Mouse (Mus musculus): ENCODE measurements around the gene Olfm2. TPM values are rescaled to one million over a fixed set of nuclear protein-coding genes. Genes with fewer than 3 reads are reported as not detected.
"Not testable (repeated sequence)": the region's sequence is repeated elsewhere in the genome, so short reads cannot be mapped to it uniquely, and the experiment has no call there.

The Olfm2 gene
- polyA plus RNA-seq, 1 experiment from 2014 or later, result 8.1 TPM

GRCm38 (mm10) chr9:20713478-20713987, 32.6 kb downstream of the Olfm2 start:
- no peaks in the 10 kb centered on the region for H3K36me3 ChIP-seq
- H3K4me3 ChIP-seq (replicated peaks), result no peak overlapping the region
- no peak overlapping the region for H3K4me2 ChIP-seq (replicated peaks)
- H3K9me3 ChIP-seq, result no peaks in the 10 kb centered on the region
- H3K4me1 ChIP-seq (replicated peaks), result no peaks in the 10 kb centered on the region
- WGBS, result 39% methylated on average over 10 of the region's 11 CpGs
- H3K27ac ChIP-seq, result no peak overlapping the region
- no peaks in the 10 kb centered on the region for H3K27me3 ChIP-seq (replicated peaks)
- H3K9ac ChIP-seq, result no peak overlapping the region
- ATAC-seq, result no peak

GRCm38 (mm10) chr9:20712934-20713477, 33.1 kb downstream of the Olfm2 start:
- WGBS, result 73% methylated on average over 5 of the region's 5 CpGs
- Histone ChIP-seq H3K9me3 (no peaks in the 10 kb centered on the region), H3K4me2 (replicated peaks) (no peak overlapping the region), H3K27me3 (replicated peaks) (no peaks in the 10 kb centered on the region), H3K4me3 (replicated peaks) (no peak overlapping the region), H3K36me3 (no peaks in the 10 kb centered on the region), H3K9ac (no peak overlapping the region), H3K27ac (no peak overlapping the region), H3K4me1 (replicated peaks) (no peaks in the 10 kb centered on the region)
- no peak for ATAC-seq

GRCm38 (mm10) chr9:20710471-20710870, 35.7 kb downstream of the Olfm2 start:
- no peak overlapping the region for H3K4me2 ChIP-seq (replicated peaks)
- 86% methylated on average over 3 of the region's 3 CpGs for WGBS
- no peaks in the 10 kb centered on the region for H3K36me3 ChIP-seq
- no peaks in the 10 kb centered on the region for H3K27me3 ChIP-seq (replicated peaks)
- no peak overlapping the region for H3K9ac ChIP-seq
- H3K4me1 ChIP-seq (replicated peaks), result no peaks in the 10 kb centered on the region
- no peak overlapping the region for H3K27ac ChIP-seq
- H3K9me3 ChIP-seq, result no peaks in the 10 kb centered on the region
- no peak overlapping the region for H3K4me3 ChIP-seq (replicated peaks)
- ATAC-seq, result no peak

GRCm38 (mm10) chr9:20705981-20706380, 40.2 kb downstream of the Olfm2 start:
- no peak overlapping the region for H3K4me3 ChIP-seq (replicated peaks)
- no peak overlapping the region for H3K4me2 ChIP-seq (replicated peaks)
- H3K9me3 ChIP-seq, result no peaks in the 10 kb centered on the region
- no peaks in the 10 kb centered on the region for H3K4me1 ChIP-seq (replicated peaks)
- H3K9ac ChIP-seq, result no peak overlapping the region
- no peaks in the 10 kb centered on the region for H3K27me3 ChIP-seq (replicated peaks)
- H3K36me3 ChIP-seq, result no peaks in the 10 kb centered on the region
- H3K27ac ChIP-seq, result no peak overlapping the region
- no peak for ATAC-seq
- WGBS, result 25% methylated on average over 4 of the region's 4 CpGs

- H3K4me3 ChIP-seq (replicated peaks), result no peak overlapping the region
- H3K9me3 ChIP-seq, result no peaks in the 10 kb centered on the region
- ATAC-seq, result no peak
- H3K27ac ChIP-seq, result no peak overlapping the region
- H3K4me2 ChIP-seq (replicated peaks), result no peak overlapping the region
- no peaks in the 10 kb centered on the region for H3K4me1 ChIP-seq (replicated peaks)
- no peaks in the 10 kb centered on the region for H3K36me3 ChIP-seq
- no peak overlapping the region for H3K9ac ChIP-seq
- H3K27me3 ChIP-seq (replicated peaks), result no peaks in the 10 kb centered on the region
These were observed 40.7 kb downstream of the Olfm2 start for GRCm38 (mm10) chr9:20705420-20705819.

GRCm38 (mm10) chr9:20703832-20704380, 42.2 kb downstream of the Olfm2 start:
- H3K4me1 ChIP-seq (replicated peaks), result no peaks in the 10 kb centered on the region
- no peak for ATAC-seq
- 70% methylated on average over 8 of the region's 8 CpGs for WGBS
- no peak overlapping the region for H3K4me2 ChIP-seq (replicated peaks)
- H3K36me3 ChIP-seq, result no peaks in the 10 kb centered on the region
- no peak overlapping the region for H3K4me3 ChIP-seq (replicated peaks)
- H3K9ac ChIP-seq, result no peak overlapping the region
- H3K27ac ChIP-seq, result no peak overlapping the region
- no peaks in the 10 kb centered on the region for H3K9me3 ChIP-seq
- H3K27me3 ChIP-seq (replicated peaks), result no peaks in the 10 kb centered on the region

GRCm38 (mm10) chr9:20697466-20697865, 48.7 kb downstream of the Olfm2 start:
- Histone ChIP-seq H3K36me3 (no peaks in the 10 kb centered on the region), H3K4me2 (replicated peaks) (no peak overlapping the region), H3K4me1 (replicated peaks) (peaks cover 8% of the 10 kb centered on the region; the same call in 1 of the 2 replicates), H3K27me3 (replicated peaks) (peaks cover 4% of the 10 kb centered on the region; the same call in 1 of the 2 replicates), H3K4me3 (replicated peaks) (no peak overlapping the region), H3K9me3 (no peaks in the 10 kb centered on the region), H3K9ac (no peak overlapping the region), H3K27ac (no peak overlapping the region)
- WGBS, result 29% methylated on average over 8 of the region's 8 CpGs
- ATAC-seq, result no peak

- H3K27me3 ChIP-seq (replicated peaks), result peaks cover 4% of the 10 kb centered on the region; the same call in 1 of the 2 replicates
- H3K9ac ChIP-seq, result no peak overlapping the region
- ATAC-seq, result no peak
- no peaks in the 10 kb centered on the region for H3K9me3 ChIP-seq
- H3K4me3 ChIP-seq (replicated peaks), result no peak overlapping the region
- peaks cover 8% of the 10 kb centered on the region; the same call in 1 of the 2 replicates for H3K4me1 ChIP-seq (replicated peaks)
- H3K27ac ChIP-seq, result no peak overlapping the region
- no peak overlapping the region for H3K4me2 ChIP-seq (replicated peaks)
- 86% methylated on average over 5 of the region's 5 CpGs for WGBS
- no peaks in the 10 kb centered on the region for H3K36me3 ChIP-seq
These were observed 49.9 kb downstream of the Olfm2 start for GRCm38 (mm10) chr9:20696107-20696712.

GRCm38 (mm10) chr9:20694721-20695235, 51.4 kb downstream of the Olfm2 start:
- Histone ChIP-seq H3K27ac (no peak overlapping the region), H3K4me2 (replicated peaks) (peak overlapping the region; percentile 54), H3K9ac (peak overlapping the region; percentile 20), H3K4me3 (replicated peaks) (peak overlapping the region; percentile 27), H3K4me1 (replicated peaks) (peaks cover 8% of the 10 kb centered on the region; the same call in 1 of the 2 replicates), H3K27me3 (replicated peaks) (peaks cover 4% of the 10 kb centered on the region; the same call in 1 of the 2 replicates), H3K9me3 (no peaks in the 10 kb centered on the region), H3K36me3 (no peaks in the 10 kb centered on the region)
- WGBS, result 3% methylated on average over 25 of the region's 25 CpGs
- no peak for ATAC-seq

- H3K4me2 ChIP-seq (replicated peaks), result no peak overlapping the region
- H3K27ac ChIP-seq, result no peak overlapping the region
- no peak overlapping the region for H3K4me3 ChIP-seq (replicated peaks)
- no peak for ATAC-seq
- peaks cover 8% of the 10 kb centered on the region; the same call in 1 of the 2 replicates for H3K4me1 ChIP-seq (replicated peaks)
- peaks cover 4% of the 10 kb centered on the region; the same call in 1 of the 2 replicates for H3K27me3 ChIP-seq (replicated peaks)
- no peaks in the 10 kb centered on the region for H3K36me3 ChIP-seq
- H3K9ac ChIP-seq, result no peak overlapping the region
- H3K9me3 ChIP-seq, result no peaks in the 10 kb centered on the region
- WGBS, result 87% methylated on average over 3 of the region's 3 CpGs
These were observed 53.3 kb downstream of the Olfm2 start for GRCm38 (mm10) chr9:20692863-20693262.

GRCm38 (mm10) chr9:20690449-20690848, 55.7 kb downstream of the Olfm2 start:
- not testable (repeated sequence) for ATAC-seq; H3K36me3 ChIP-seq; H3K4me3 ChIP-seq (replicated peaks); H3K9ac ChIP-seq; H3K4me2 ChIP-seq (replicated peaks); H3K27me3 ChIP-seq (replicated peaks); H3K27ac ChIP-seq; H3K9me3 ChIP-seq; H3K4me1 ChIP-seq (replicated peaks)
- WGBS, result 80% methylated on average over 2 of the region's 2 CpGs

GRCm38 (mm10) chr9:20689913-20690312, 56.2 kb downstream of the Olfm2 start:
- Histone ChIP-seq H3K9ac (no peak overlapping the region), H3K4me3 (replicated peaks) (no peak overlapping the region), H3K27me3 (replicated peaks) (peaks cover 4% of the 10 kb centered on the region; the same call in 1 of the 2 replicates), H3K4me2 (replicated peaks) (no peak overlapping the region), H3K27ac (no peak overlapping the region), H3K36me3 (no peaks in the 10 kb centered on the region), H3K9me3 (no peaks in the 10 kb centered on the region), H3K4me1 (replicated peaks) (peaks cover 5% of the 10 kb centered on the region; the same call in 1 of the 2 replicates)
- ATAC-seq, result no peak
- 1% methylated on average over 4 of the region's 4 CpGs for WGBS
